Mouse (Mus musculus) gastrocnemius, adult 2 months (tissue): ENCODE data around the gene Glt1d1. TPM values are rescaled to one million over a fixed set of nuclear protein-coding genes. Genes with fewer than 3 reads are reported as not detected.
A peak's percentile ranks its signal among the peaks of the same experiment; 100 is the strongest.
"Not testable (repeated sequence)": the region's sequence is repeated elsewhere in the genome, so short reads cannot be mapped to it uniquely, and the experiment has no call there.

Source experiments
- DNase-seq: peaks from one replicate; pipeline ENCODE4 v3.0.0; 2022
- H3K27ac ChIP-seq: fragments of 200-600 bp; 2 replicates; pipeline ENCODE4 v1.8.1; 2022; ENCODE audit warnings: mild to moderate bottlenecking
- H3K4me3 ChIP-seq: fragments of 200-600 bp; 2 replicates; pipeline ENCODE4 v1.8.1; 2022; ENCODE audit warnings: mild to moderate bottlenecking, moderate library complexity
- CTCF ChIP-seq: fragments of 200-600 bp; IDR thresholded peaks from 2 replicates; pipeline ENCODE4 v1.8.1; 2022; ENCODE audit warnings: antibody characterized with exemption, mild to moderate bottlenecking, moderate library complexity
- intact Hi-C: fragments of 180-260 bp; cut with DNase I; formaldehyde crosslinking; loops from one replicate; pipeline ENCODE4 v1.15.1; 2025
- total RNA-seq, 2 experiments: library from RNA; stranded (reverse); gene quantifications; 2 replicates each; pipeline ENCODE4 v1.2.3; 2021

The Glt1d1 gene
- total RNA-seq, 2 experiments from 2014 or later, result not detected

DNA sequence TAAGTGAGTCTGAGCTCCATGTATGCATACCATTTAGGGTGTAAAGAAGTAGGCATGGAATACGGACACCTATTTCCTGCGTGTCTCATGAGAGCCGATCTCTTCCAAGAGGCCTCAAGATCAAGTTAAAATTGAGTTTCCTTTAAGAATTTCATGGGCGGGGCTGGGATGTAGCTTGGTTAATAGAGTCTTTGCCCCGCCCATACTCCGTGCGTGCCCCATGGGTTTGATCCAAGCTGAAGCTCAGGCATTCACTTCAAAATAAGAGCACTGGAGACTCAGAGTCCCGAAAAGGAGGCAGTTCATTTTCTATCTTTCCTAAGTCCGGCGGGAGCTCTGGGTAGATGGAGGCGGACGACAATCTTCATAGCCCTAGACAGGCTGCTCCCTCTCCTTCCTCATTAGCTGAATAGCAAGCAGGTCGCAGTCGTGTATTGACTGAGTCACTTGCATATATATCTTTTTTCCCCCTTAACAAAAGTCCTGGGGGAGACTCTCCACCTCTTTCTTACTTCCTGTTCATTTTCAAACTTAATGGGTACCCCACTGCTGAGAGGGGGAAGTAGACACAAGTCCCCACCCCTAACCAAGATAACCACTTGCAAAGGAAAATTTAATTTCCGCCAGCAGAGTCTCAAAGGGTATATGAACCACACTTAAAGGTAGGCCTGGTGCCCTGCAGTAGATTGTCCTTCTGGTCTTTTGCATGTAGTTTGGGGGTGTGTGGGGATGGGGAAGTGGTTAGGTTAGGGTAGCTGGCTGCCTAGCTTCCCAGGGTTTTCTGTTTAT, 88.7 kb downstream of the Glt1d1 start:
- intact Hi-C loops, result no loop called here
- Histone ChIP-seq H3K27ac (no peak overlapping the region), H3K4me3 (peak overlapping the region; percentile 35)
- DNase-seq, result peak; percentile 39
- TF ChIP-seq CTCF, result no peak

DNA sequence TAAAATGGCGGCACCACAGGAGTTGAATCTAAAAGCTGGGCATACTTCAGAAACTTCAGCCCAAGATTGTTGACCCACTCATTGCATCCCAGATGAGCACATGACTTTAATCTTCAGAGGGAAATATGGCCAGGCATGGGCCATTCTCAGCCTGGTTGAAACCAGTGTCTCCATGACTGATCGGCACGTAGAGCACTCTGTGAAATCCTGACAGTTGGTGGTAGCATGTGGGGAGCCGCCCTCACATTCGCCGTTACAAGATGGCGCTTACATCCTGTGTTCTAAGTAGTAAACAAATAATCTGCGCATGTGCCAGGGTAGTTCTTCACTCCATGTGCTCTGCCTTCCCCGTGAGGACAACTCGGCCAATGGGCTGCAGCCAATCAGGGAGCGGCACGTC, 90.1 kb downstream of the Glt1d1 start:
- DNase-seq, intact Hi-C loops, H3K4me3 ChIP-seq, H3K27ac ChIP-seq: not testable (repeated sequence)

DNA sequence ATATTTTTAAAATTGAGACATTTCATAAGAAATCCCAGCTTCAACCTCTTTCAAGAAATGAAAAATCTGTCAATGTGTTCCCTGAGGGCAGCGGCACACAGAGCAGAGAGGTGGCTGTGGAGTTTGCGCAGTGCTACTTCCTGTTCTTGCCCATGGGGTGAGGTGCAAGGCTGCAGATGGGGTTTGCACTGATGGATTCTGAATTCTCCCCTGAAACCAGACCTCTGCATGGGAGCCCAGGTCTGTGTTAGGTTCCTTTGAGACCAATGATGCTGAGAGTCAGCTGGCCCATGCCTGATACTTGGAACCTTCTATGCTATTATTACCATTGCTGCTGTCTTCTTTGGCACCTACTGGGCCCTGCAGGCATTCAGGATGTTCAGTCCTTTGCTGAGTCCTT, 98.3 kb downstream of the Glt1d1 start:
- no peak for TF ChIP-seq CTCF
- DNase-seq, result no peak
- no peak overlapping the region for H3K4me3 ChIP-seq
- no peak overlapping the region for H3K27ac ChIP-seq
- intact Hi-C loops, result no loop called here

DNA sequence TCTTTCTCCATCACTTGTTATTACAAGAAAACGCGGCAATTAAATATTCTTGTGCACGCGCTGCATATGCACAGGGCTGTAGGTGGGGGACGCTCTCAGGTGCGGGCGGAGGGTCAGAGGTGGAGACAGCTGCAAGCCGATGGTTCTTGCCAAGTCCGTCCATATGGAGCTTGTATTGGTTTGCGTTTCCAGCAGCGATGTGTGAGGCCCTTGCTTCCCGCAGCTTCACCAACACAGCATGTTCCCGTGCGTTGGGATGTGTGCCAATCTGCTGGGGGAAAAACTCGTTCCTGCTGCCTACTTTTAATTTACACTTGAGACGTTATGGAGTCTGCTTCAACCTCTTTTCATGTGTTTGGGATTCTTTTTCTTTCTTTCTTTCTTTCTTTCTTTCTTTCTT, 109.3 kb downstream of the Glt1d1 start:
- TF ChIP-seq CTCF, result no peak
- Histone ChIP-seq H3K4me3 (no peak overlapping the region), H3K27ac (no peak overlapping the region)
- DNase-seq, result no peak
- intact Hi-C loops, result no loop called here

DNA sequence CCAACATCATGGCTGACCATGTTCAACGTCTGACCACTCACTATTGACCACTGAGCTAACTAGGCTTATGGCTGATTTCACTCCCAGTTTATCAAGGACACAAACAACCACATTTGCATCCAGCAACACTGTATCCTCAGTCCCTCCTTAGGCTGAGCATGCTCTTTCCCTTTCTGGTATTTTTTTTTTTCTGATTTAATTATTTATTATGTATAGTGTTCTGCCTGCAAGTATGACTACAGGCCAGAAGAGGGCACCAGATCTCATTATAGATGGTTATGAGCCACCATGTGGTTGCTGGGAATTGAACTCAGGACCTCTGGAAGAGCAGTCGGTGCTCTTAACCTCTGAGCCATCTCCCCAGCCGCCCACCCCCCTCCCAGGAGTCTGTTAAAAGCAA, 117.5 kb downstream of the Glt1d1 start:
- H3K27ac ChIP-seq, DNase-seq, H3K4me3 ChIP-seq, intact Hi-C loops: not testable (repeated sequence)

DNA sequence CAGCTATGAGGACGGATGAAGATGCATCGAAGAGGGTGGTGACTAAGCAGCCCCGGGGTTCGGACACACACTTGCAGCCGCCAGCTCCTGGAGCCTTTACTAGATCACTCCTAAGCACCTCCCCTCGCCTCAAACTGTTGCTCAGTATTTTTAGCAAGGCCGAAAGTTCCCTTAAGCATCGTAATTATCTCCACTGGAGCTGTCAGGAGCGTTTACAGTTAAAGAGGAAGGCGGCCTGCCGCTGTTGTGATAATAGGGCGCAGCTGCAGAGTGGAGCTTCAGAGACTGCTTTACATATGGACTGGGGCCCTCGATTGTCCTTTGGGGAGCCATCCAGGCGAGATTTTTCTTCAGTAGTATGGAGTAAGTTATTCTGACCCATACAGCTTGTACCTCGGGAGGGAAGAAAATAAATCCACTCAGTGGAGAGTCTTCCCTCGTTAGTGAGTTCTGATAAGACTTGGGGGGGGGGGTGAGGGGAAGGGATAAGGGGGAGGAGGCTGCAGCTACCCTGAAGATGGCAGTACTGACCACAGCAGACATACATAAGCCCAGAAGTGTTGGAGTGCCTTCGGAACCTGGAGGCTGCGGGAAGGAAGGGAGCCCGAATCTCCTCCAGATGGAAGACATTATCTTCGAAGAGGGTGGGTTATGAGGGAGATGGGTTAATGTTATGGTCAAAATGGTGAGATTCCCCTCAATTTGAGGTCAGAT, 119.4 kb downstream of the Glt1d1 start:
- no peak for TF ChIP-seq CTCF
- Histone ChIP-seq H3K27ac (no peak overlapping the region), H3K4me3 (no peak overlapping the region)
- intact Hi-C loops, result no loop called here
- no peak for DNase-seq

DNA sequence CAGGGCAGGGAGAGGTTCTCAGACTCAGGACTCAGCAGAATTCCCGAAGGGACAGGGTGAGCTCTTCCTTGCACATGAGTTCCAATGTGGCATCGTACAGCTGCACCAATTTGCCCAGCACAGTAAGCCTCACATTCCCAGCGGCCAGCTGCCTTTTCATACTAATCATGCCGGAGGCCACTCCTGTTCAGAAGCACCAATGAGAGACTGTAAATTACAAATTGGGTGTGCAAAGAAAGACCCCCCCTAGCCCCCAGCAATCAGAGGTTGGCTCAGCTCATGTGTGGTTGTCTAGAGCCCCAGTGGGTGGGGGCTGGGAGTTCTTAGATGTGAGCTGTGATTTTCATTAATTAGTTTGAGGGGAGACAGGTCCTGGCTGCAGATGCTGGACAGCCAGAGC, 123.5 kb downstream of the Glt1d1 start:
- TF ChIP-seq CTCF, result no peak
- Histone ChIP-seq H3K27ac (no peak overlapping the region), H3K4me3 (no peak overlapping the region)
- intact Hi-C loops, result no loop called here
- DNase-seq, result no peak

DNA sequence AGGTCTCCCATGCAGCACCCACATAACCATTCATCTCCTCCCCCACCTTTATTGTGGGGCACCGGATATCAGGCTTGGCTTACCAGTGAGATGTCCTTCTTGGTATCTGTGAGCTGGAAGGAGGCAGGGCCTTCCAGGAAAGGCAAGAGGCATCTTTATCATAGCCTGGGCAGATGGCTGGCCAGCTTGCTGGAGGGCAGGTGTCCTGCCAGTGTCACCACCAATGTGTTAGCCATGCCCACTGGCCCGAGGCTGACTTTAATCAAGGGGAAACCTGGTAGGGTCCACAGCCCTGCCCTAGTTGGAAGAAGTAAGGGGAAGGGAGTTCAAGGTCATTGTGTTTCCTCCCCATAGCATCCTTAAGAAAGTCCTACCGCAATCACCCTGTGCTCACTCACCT, 123.9 kb downstream of the Glt1d1 start:
- TF ChIP-seq CTCF, result no peak
- Histone ChIP-seq H3K27ac (no peak overlapping the region), H3K4me3 (no peak overlapping the region)
- intact Hi-C loops, result no loop called here
- DNase-seq, result no peak

DNA sequence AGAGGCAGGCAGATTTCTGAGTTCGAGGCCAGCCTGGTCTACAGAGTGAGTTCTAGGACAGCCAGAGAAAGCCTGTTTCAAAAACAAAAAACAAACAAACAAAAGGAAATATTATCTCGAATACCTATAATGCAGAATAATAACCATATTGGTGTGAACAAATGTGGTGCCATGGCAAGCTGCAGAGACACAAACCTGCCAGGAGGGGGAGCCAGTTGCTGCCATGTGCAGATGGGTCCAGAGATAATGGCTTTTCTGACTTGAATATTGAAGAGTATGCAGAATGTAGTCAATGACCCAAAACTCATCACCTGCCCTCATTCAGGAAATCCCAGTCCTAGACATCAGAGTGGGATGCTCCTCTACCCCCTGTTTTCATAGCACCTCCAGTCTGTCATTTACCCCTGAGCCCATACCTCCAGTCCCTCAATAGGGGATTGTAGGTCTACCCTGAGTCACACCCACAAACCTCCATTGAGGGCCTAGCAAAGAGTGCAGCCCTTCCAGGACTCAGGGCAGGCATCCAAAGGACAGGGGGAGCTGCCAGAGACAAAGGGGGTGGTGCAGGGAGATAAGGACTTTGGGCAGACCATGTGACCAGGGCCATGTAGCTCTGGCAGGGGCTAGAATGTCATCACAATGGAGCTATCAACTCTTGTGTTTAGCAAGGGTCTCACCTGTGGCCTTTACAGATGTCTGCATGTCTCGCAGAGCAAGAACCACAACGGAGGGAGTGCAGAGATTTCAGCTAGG, 124.8 kb downstream of the Glt1d1 start:
- no peak for DNase-seq
- no peak overlapping the region for H3K27ac ChIP-seq
- peak; percentile 12; the same call in 1 of the 2 replicates for TF ChIP-seq CTCF
- intact Hi-C loops, result no loop called here
- no peak overlapping the region for H3K4me3 ChIP-seq

DNA sequence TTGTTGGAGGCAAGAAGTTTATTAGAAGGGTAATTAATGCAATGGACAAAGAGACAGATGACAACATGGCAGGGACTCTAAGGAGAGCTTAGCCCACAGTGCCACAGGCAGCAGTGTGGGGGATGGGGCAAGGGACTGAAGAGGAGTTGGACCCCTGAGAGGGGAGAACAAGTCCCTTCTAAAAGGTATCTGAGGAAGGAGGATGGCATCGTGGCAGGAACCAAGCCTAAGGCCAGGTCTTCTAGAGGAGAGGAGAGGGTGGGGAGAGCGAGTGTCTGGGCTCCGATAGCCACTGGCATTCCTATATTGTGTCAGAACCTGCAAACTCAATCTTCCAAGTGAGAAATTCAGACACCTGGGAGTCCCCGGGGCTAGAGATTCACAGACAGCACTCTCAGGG, 126.5 kb downstream of the Glt1d1 start:
- Histone ChIP-seq H3K4me3 (no peak overlapping the region), H3K27ac (no peak overlapping the region)
- no peak for DNase-seq
- TF ChIP-seq CTCF, result no peak
- intact Hi-C loops, result no loop called here

Other genes with a start within 250 kb of the Glt1d1 start
- gene Slc15a4, start 635 bp downstream of the Glt1d1 start, total RNA-seq, result 10 to 100 TPM; 21.4 to 22.1 TPM